Mouse (Mus musculus) embryonic stem cell, embryonic (primary cell): Measurements from ENCODE around the gene Nfasc.

Experiments used
- CTCF ChIA-PET, 4 experiments: fragments of 300-600 bp in 2 of 4; fragments of 350-600 bp in 2 of 4; sonication (Branson Sonifier 250); formaldehyde crosslinking; loops; one replicate each; lab custom pipeline; 2022; ENCODE audit warnings: inconsistent platforms in 2 of 4; lab: Charles Lee
- POLR2A ChIA-PET, 4 experiments: fragments of 300-600 bp in 2 of 4; fragments of 350-600 bp in 2 of 4; sonication (Branson Sonifier 250); formaldehyde crosslinking; loops; one replicate each; lab custom pipeline; 2022; ENCODE audit warnings: antibody characterized with exemption in 4 of 4, inconsistent platforms in 1 of 4; lab: Charles Lee

The Nfasc gene

DNA sequence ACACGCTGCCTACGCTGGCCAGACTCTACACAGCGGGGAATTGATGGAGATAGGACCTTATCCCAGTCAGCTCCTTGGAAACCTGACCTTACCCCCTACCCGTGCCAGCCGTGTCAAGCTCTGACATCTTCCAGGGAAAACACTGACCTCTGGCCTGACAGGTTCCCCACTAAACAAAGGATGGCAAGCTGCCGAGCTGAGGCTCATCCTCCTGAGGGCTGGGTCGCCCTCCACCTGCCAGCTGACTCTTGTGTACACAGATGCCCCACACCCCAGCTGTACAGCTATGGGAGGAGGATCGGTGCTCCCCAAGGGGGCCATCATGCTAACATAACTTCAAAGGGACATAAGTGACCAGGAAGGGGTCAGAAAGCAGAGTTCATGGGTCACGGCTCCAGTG is 47.6 kb downstream of the Nfasc start:
- ChIA-PET POLR2A (interaction anchor here in 1 of 4 experiments (1.2 kb wide), 1 partner anchor 9 kb away, joined by 4 read pairs; no protein-coding TSS in a partner anchor), CTCF (interaction anchor here in 1 of 4 experiments (0.6 kb wide), 1 partner anchor 69 kb away, joined by 7 read pairs; no protein-coding TSS in a partner anchor)

DNA sequence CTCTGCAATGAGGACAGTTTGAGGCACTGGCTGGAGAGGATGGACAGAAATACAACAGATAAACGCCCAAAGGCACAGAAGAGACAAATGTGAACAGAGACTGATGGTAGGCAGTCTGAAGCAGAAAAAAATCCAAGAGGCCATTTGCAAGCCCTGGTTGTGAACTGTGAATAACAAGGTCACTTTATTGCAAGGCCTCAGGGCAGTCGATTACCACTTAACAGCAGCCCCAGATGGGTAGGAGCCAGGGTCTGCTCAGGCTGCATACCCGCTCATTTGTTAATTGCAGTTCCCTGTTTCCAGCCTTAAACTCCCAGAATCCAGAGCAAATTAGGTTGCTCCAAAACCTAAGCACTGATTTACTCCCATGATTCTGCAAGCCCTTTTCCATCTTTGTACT is 52.4 kb downstream of the Nfasc start:
- ChIA-PET POLR2A (no interaction called here), CTCF (interaction anchor here in 1 of 4 experiments (0.6 kb wide), 2 partner anchors 8 to 88 kb away, joined by 3 to 4 read pairs; no protein-coding TSS in a partner anchor)

- CTCF ChIA-PET, result interaction anchor here in 2 of 4 experiments (0.7 kb wide), 2 partner anchors 27 to 38 kb away, joined by 3 to 17 read pairs; no protein-coding TSS in a partner anchor
- POLR2A ChIA-PET, result interaction anchor here in 1 of 4 experiments (0.6 to 1.2 kb wide), 4 partner anchors 101 to 347 kb away, joined by 3 to 4 read pairs (median 4); partner anchors contain the start of gene Rbbp5
These were observed 62.7 kb downstream of the Nfasc start for GRCm38 (mm10) chr1:132678935-132679334.

GRCm38 (mm10) chr1:132678076-132678475 is 63.5 kb downstream of the Nfasc start:
- ChIA-PET POLR2A (no interaction called here), CTCF (interaction anchor here in 2 of 4 experiments (0.7 to 0.9 kb wide), 2 partner anchors 15 to 77 kb away, joined by 3 read pairs; no protein-coding TSS in a partner anchor)

DNA sequence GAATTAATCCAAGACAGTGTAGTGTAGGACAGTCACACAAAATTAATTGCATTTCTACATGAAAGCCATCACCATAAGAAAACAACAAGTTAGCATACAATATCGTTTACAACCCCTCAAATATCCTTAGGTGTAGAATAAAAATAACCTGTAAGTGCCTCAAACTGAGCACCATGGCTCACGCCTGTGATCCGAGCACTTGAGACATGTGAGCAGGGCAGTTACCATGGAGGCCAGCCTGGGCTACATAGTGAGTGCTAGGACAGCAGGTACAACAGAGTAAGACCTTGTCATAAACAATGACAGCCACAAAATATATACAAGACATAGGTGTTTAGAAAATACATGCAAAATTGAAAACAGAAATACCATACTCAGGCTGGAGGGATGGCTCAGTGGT is 68.9 kb downstream of the Nfasc start:
- POLR2A ChIA-PET, result no interaction called here
- CTCF ChIA-PET, result interaction anchor here in 1 of 4 experiments (0.6 kb wide), 1 partner anchor 121 kb away, joined by 3 read pairs; no protein-coding TSS in a partner anchor

- CTCF ChIA-PET, result no interaction called here
These were observed 72.4 kb downstream of the Nfasc start for GRCm38 (mm10) chr1:132669200-132669599.

GRCm38 (mm10) chr1:132660354-132660753 is 81.2 kb downstream of the Nfasc start:
- POLR2A ChIA-PET, result interaction anchor here in 1 of 4 experiments (0.8 kb wide), 1 partner anchor 189 kb away, joined by 3 read pairs; no protein-coding TSS in a partner anchor
- CTCF ChIA-PET, result interaction anchor here in 3 of 4 experiments (0.7 to 1.2 kb wide), 2 partner anchors 51 to 99 kb away, joined by 3 to 5 read pairs (median 3); no protein-coding TSS in a partner anchor

More at GRCm38 (mm10) chr1:132669200-132669599, 72.4 kb downstream of the Nfasc start:
- POLR2A ChIA-PET, result interaction anchor here in 1 of 4 experiments (1.0 kb wide), 1 partner anchor 57 kb away, joined by 3 read pairs; no protein-coding TSS in a partner anchor

DNA sequence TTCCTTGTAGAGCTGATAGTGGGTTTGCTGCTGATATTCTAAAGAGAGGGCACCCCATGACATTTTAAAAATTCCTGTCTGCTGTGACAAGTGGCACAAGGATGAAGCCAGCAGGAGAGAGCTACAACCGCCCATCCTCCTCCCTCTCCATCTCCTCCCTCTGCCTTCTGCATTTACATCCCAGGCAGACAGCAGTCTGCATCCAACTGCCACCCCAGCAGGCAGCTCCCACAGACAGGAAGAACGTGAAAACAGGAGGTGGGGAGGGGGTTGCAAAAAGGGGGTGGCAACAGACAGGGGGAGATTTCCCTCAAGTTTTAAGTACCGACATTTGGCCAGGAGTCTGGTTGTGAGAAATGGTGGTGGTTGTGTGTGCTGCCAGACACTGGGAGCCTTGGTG is 82.0 kb downstream of the Nfasc start:
- ChIA-PET CTCF (interaction anchor here in 3 of 4 experiments (0.6 to 1.2 kb wide), 2 partner anchors 51 to 544 kb away, joined by 3 to 5 read pairs (median 4); no protein-coding TSS in a partner anchor), POLR2A (interaction anchor here in 2 of 4 experiments (0.6 to 0.8 kb wide), 4 partner anchors 24 to 361 kb away, joined by 3 to 7 read pairs (median 4); no protein-coding TSS in a partner anchor)

GRCm38 (mm10) chr1:132655611-132656010 is 86.0 kb downstream of the Nfasc start:
- ChIA-PET POLR2A (interaction anchor here in 2 of 4 experiments (0.9 to 1.6 kb wide), 4 partner anchors 9 to 114 kb away, joined by 3 to 5 read pairs (median 5); no protein-coding TSS in a partner anchor), CTCF (interaction anchor here in 2 of 4 experiments (1.4 to 1.6 kb wide), 2 partner anchors 46 to 135 kb away, joined by 4 to 9 read pairs; no protein-coding TSS in a partner anchor)

DNA sequence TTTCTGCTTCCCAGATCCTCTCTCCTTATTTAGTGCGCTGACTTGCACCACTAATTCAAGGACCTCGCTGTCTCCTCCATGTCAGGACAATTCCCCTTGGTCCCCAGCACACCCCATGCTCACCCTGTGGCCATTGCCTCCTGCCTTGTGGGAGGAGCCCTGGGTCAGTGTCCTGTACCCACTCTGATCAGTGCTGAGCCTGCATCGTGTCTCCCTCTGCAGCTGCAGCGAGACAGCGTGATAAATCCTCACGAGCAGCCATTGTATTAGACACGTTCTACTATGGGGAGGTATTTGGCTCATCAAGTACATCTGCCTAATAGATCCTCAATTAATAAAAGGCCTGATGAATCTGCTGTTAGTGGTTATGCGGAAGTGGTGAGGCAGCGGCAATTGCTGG is 86.8 kb downstream of the Nfasc start:
- POLR2A ChIA-PET, result interaction anchor here in 2 of 4 experiments (0.9 to 1.5 kb wide), 4 partner anchors 10 to 113 kb away, joined by 3 to 5 read pairs (median 4); no protein-coding TSS in a partner anchor
- CTCF ChIA-PET, result no interaction called here

- CTCF ChIA-PET, result interaction anchor here in 1 of 4 experiments (0.9 kb wide), 1 partner anchor 128 kb away, joined by 3 read pairs; no protein-coding TSS in a partner anchor
- POLR2A ChIA-PET, result interaction anchor here in 2 of 4 experiments (0.6 to 1.2 kb wide), 2 partner anchors 12 to 17 kb away, joined by 3 to 5 read pairs; no protein-coding TSS in a partner anchor
These were observed 87.6 kb downstream of the Nfasc start for GRCm38 (mm10) chr1:132653841-132654457.

DNA sequence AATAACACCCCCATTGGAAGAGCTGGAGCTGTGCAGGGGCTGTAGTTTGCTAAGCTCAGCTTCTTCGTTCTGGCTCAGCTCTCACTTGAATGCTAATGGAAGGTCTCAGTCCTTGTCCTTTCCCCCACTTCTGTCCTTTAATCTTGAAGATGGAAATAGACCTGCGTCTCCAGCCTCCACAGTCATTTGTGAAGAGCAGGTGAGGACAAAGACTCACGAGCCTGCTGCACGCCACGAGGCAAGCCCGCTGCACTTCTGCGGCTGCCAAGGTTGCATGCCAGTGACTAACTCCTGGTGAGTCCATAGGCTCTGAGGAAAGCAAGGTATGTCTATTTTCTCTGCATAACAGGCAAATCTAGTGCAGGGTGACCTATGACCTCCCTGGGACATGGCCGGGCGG is 88.4 kb downstream of the Nfasc start:
- ChIA-PET POLR2A (no interaction called here), CTCF (interaction anchor here in 1 of 4 experiments (0.5 to 0.8 kb wide), 2 partner anchors 22 to 328 kb away, joined by 3 to 7 read pairs; no protein-coding TSS in a partner anchor)

- ChIA-PET POLR2A (interaction anchor here in 3 of 4 experiments (0.6 to 1.1 kb wide), 3 partner anchors 11 to 386 kb away, joined by 3 read pairs; no protein-coding TSS in a partner anchor), CTCF (interaction anchor here in 3 of 4 experiments (0.6 to 0.9 kb wide), 4 partner anchors 11 to 205 kb away, joined by 3 to 7 read pairs (median 4); no protein-coding TSS in a partner anchor)
These were observed 90.9 kb downstream of the Nfasc start for GRCm38 (mm10) chr1:132650680-132651079.

GRCm38 (mm10) chr1:132647958-132648357 is 93.6 kb downstream of the Nfasc start:
- CTCF ChIA-PET, result no interaction called here
- POLR2A ChIA-PET, result no interaction called here

DNA sequence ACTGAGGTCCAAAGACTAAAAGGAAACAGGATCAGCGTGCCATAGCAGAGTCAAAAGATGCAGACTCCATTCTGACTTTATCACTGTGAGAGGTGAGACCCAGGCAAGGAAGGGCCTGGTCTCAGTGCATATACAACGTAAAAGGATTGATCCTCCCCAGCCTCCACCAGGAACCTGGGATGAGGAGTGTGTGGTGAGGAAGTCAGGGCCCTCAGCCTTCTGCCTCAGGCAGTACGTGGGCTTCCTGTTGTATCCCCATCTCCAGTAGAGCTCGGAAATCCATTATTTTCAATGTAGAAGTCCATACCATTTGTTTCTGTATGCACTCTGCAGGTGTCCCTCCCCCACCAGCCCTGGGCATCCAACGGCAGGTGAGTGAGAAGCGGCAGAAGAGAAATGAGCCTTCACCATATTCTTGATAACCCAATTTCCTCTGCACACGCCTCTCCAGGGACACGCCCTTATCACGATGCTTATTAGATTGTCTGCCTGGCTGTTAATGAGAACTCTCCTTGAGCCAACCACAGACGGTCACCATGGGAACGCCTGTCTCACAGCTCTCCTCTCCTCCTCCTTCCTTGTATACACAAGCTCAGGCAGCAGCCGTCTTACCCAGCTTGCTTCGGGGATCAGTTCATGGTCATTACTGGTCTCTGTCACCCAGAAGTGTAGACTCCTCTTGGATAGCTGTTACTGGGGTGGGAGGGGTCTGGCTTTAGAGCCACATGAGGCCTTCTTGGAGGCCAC is 100.4 kb downstream of the Nfasc start:
- POLR2A ChIA-PET, result no interaction called here
- CTCF ChIA-PET, result interaction anchor here in 3 of 4 experiments (0.9 to 1.2 kb wide), 3 partner anchors 32 to 115 kb away, joined by 3 to 5 read pairs (median 3); no protein-coding TSS in a partner anchor

DNA sequence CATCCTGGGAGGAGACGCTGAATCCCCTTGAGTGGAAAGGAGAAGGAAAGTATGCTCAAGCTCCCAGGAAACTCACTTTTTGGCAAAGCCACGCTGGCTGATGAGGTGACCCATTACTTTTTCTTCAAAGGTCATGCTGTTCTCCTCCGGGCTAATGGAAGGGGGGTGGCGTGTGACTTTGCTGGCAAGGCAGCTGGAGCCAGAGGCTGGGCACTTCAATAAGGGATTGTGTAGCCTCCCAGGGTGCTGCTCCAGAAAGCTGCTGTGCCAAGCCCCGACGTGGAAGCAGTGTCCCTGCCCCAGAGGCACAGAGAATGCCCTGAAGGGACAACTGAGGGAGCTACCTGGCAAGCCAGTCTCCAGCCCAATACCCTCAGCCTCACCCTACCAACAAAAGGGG is 101.3 kb downstream of the Nfasc start:
- POLR2A ChIA-PET, result no interaction called here
- CTCF ChIA-PET, result interaction anchor here in 1 of 4 experiments (1.2 kb wide), 1 partner anchor 31 kb away, joined by 5 read pairs; no protein-coding TSS in a partner anchor

DNA sequence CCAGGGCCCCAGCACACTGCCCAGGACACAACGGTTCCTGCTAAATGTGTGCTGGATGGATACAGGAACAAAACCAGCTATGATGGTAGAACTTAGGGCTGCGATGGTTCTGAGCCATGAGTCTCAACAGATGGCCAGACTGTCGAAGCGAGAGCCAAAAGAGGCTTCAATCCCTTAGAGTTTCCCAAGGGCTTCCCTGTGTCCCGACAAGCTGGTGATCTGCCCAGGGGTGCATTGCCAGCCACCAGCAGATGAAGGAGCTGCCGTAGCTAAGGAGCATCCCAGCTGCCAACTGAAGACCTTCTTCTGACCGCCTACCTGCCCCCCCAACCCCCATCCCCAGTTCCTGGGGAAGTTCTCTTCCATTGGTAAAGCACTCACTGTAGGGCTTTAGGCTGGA is 104.3 kb downstream of the Nfasc start:
- ChIA-PET CTCF (interaction anchor here in 2 of 4 experiments (0.7 to 1.0 kb wide), 3 partner anchors 14 to 116 kb away, joined by 3 read pairs; no protein-coding TSS in a partner anchor), POLR2A (interaction anchor here in 1 of 4 experiments (0.9 kb wide), 1 partner anchor 17 kb away, joined by 3 read pairs; no protein-coding TSS in a partner anchor)
